Mouse (Mus musculus) small intestine, adult 2 months (tissue): ENCODE data around the gene Vmn1r160. TPM values are rescaled to one million over a fixed set of nuclear protein-coding genes. Genes with fewer than 3 reads are reported as not detected.
"Not testable (repeated sequence)": the region's sequence is repeated elsewhere in the genome, so short reads cannot be mapped to it uniquely, and the experiment has no call there.

Experiments
- H3K27ac ChIP-seq: fragments of 200-500 bp; 2 replicates; pipeline ENCODE4 v1.5.1; 2012; ENCODE audit warnings: low read depth, low read length, control low read depth, inconsistent platforms; ENCODE audit not compliant: insufficient read depth
- H3K27me3 ChIP-seq: fragments of 200-500 bp; 2 replicates; pipeline ENCODE4 v1.6.1; 2012; ENCODE audit warnings: mild to moderate bottlenecking, moderate library complexity, low read length, inconsistent platforms; ENCODE audit not compliant: control insufficient read depth, insufficient read depth
- H3K36me3 ChIP-seq: fragments of 200-500 bp; 2 replicates; pipeline ENCODE4 v1.6.1; 2012; ENCODE audit warnings: mild to moderate bottlenecking, low read length, control low read depth, inconsistent platforms; ENCODE audit not compliant: control insufficient read depth, insufficient read depth
- H3K4me1 ChIP-seq: fragments of 200-500 bp; 2 replicates; pipeline ENCODE4 v1.6.1; 2012; ENCODE audit warnings: low read length, inconsistent platforms, mixed read lengths; ENCODE audit not compliant: control insufficient read depth, insufficient read depth, insufficient read length
- H3K4me3 ChIP-seq: fragments of 200-500 bp; 2 replicates; pipeline ENCODE4 v1.5.1; 2012; ENCODE audit warnings: low read depth, mild to moderate bottlenecking, control low read depth, inconsistent platforms, low read length, moderate library complexity
- WGBS: fragments of 180-500 bp; shearing (Covaris S2); methylation state at CpG from one replicate; pipeline ENCODE4 v1.1.7; 2018; 5-methylcytosine and 5-hydroxymethylcytosine counted together
- polyA plus RNA-seq: library from polyadenylated mRNA; depleted of rRNA; stranded (reverse); fragments of >200 nt; gene quantifications from 2 replicates; pipeline ENCODE4 v1.2.3, GENCODE M21; 2012; rRNA removed

The Vmn1r160 gene
- polyA plus RNA-seq = not detected in 2 replicates

DNA sequence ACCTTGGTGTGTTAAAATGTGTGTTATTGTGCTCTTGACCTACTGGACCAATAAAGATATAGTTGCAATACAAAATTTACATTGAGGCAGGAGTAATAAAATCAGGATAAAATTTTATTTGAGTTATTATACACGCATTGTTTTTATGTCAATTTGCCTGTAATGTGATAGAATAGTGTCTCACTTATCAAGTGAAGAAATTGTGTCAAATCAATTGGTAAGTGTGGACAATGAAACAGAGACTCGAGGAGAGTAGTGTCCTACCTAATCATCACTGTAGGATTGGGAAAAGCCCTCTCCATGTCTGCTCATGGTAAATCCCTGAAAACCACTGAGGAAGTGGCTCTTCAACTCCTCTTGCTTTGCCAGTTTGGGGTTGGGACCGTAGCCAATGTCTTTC, at the start of gene Vmn1r160:
Vmn1r160 (plus strand) TSS at position 301 of the 400 bp plus-strand sequence.
- H3K4me1 ChIP-seq, H3K27me3 ChIP-seq, H3K27ac ChIP-seq, H3K4me3 ChIP-seq, H3K36me3 ChIP-seq: not testable (repeated sequence)
- WGBS = 31% methylated on average over 1 of the region's 3 CpGs

DNA sequence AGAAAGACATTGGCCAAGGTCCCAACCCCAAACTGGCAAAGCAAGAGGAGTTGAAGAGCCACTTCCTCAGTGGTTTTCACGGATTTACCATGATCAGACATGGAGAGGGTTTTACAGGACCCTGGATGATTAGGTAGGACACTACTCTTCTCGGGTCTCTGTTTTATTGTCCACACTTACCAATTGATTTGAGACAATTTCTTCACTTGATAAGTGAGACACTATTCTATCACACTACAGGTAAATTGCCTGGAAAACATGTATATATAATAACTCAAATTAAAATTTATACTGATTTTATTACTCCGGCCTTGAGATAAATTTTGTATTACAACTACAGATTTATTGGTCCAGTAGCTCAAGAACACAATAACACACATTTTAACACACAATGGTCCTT, 27.5 kb upstream of the Vmn1r160 start, which contains the start of gene Vmn1r159:
Vmn1r159 (minus strand) TSS at position 101 of the 400 bp plus-strand sequence.
- not testable (repeated sequence) for H3K36me3 ChIP-seq, H3K4me3 ChIP-seq, H3K4me1 ChIP-seq, H3K27me3 ChIP-seq, H3K27ac ChIP-seq
- 58% methylated on average over 3 of the region's 3 CpGs for WGBS

Other genes starting within 250 kb of the Vmn1r160 start
- gene Vmn1r155, start 213.2 kb upstream of the Vmn1r160 start, polyA plus RNA-seq = not detected in 2 replicates
- gene Gm8693, start 178.9 kb upstream of the Vmn1r160 start, polyA plus RNA-seq = not detected in 2 replicates
- not detected in 2 replicates for gene Gm4567, start 151.5 kb upstream of the Vmn1r160 start, polyA plus RNA-seq
- not detected in 2 replicates for gene Vmn1r157, start 109.5 kb upstream of the Vmn1r160 start, polyA plus RNA-seq
- gene Vmn1r158, start 80.4 kb upstream of the Vmn1r160 start, polyA plus RNA-seq = not detected in 2 replicates
- gene Vmn1r159, start 27.6 kb upstream of the Vmn1r160 start, polyA plus RNA-seq = not detected in 2 replicates
- gene Gm4214, start 113.4 kb downstream of the Vmn1r160 start, polyA plus RNA-seq = not detected in 2 replicates
- gene Gm4216, start 148.7 kb downstream of the Vmn1r160 start, polyA plus RNA-seq = not detected in 2 replicates
- gene Vmn1r163, start 184.3 kb downstream of the Vmn1r160 start, polyA plus RNA-seq = not detected in 2 replicates
- not detected in 2 replicates for gene Gm8720, start 196.2 kb downstream of the Vmn1r160 start, polyA plus RNA-seq